Mouse (Mus musculus): ENCODE measurements around the gene Wscd1. TPM values are rescaled to one million over a fixed set of nuclear protein-coding genes. Genes with fewer than 3 reads are reported as not detected.

Gene Wscd1
- polyA plus RNA-seq, 1 experiment from 2014 or later, result 8.1 TPM

- Histone ChIP-seq H3K4me1 (ENCODE audit: control insufficient read depth, insufficient read depth, low read length) (0 out of 2 replicates have a peak, but pooled peaks cover 4% of the 10 kb centered on the region), H3K9me3 (replicated peaks; ENCODE audit: control insufficient read depth, low read length) (no peaks in the 10 kb centered on the region), H3K36me3 (ENCODE audit: control insufficient read depth, insufficient read depth) (no peaks in the 10 kb centered on the region), H3K27ac (ENCODE audit: low read length) (no peak overlapping the region), H3K4me3 (ENCODE audit: low read length) (peak overlapping the region; percentile 59), H3K27me3 (ENCODE audit: control insufficient read depth, insufficient read depth, low read length) (peaks cover 41% of the 10 kb centered on the region), H3K9ac (ENCODE audit: low read length) (peak overlapping the region; percentile 62), H3K4me2 (ENCODE audit: low read depth, low read length) (peak overlapping the region; percentile 84)
- under 1% methylated on average over 41 of the region's 41 CpGs for WGBS
- ATAC-seq (replicated peaks; ENCODE audit: extremely low read depth, insufficient read depth, low FRiP score), result no peak
These were observed 1.5 kb downstream of the Wscd1 start for GRCm38 (mm10) chr11:71751174-71751611.

GRCm38 (mm10) chr11:71751689-71752088, 2.0 kb downstream of the Wscd1 start:
- H3K4me1 ChIP-seq (ENCODE audit: control insufficient read depth, insufficient read depth, low read length), result 0 out of 2 replicates have a peak, but pooled peaks cover 4% of the 10 kb centered on the region
- no peak overlapping the region for H3K27ac ChIP-seq (ENCODE audit: low read length)
- peak overlapping the region; percentile 84 for H3K4me2 ChIP-seq (ENCODE audit: low read depth, low read length)
- ATAC-seq (replicated peaks; ENCODE audit: extremely low read depth, insufficient read depth, low FRiP score), result no peak
- H3K9ac ChIP-seq (ENCODE audit: low read length), result no peak overlapping the region
- H3K4me3 ChIP-seq (ENCODE audit: low read length), result peak overlapping the region; percentile 59
- H3K27me3 ChIP-seq (ENCODE audit: control insufficient read depth, insufficient read depth, low read length), result peaks cover 41% of the 10 kb centered on the region
- WGBS, result 34% methylated on average over 12 of the region's 12 CpGs
- H3K36me3 ChIP-seq (ENCODE audit: control insufficient read depth, insufficient read depth), result no peaks in the 10 kb centered on the region
- H3K9me3 ChIP-seq (replicated peaks; ENCODE audit: control insufficient read depth, low read length), result no peaks in the 10 kb centered on the region

- H3K9ac ChIP-seq (ENCODE audit: low read length), result no peak overlapping the region
- H3K4me3 ChIP-seq (ENCODE audit: low read length), result no peak overlapping the region
- H3K27me3 ChIP-seq (ENCODE audit: control insufficient read depth, insufficient read depth, low read length), result peaks cover 41% of the 10 kb centered on the region
- 0 out of 2 replicates have a peak, but pooled peaks cover 4% of the 10 kb centered on the region for H3K4me1 ChIP-seq (ENCODE audit: control insufficient read depth, insufficient read depth, low read length)
- 87% methylated on average over 3 of the region's 3 CpGs for WGBS
- no peak overlapping the region for H3K27ac ChIP-seq (ENCODE audit: low read length)
- H3K9me3 ChIP-seq (replicated peaks; ENCODE audit: control insufficient read depth, low read length), result no peaks in the 10 kb centered on the region
- no peaks in the 10 kb centered on the region for H3K36me3 ChIP-seq (ENCODE audit: control insufficient read depth, insufficient read depth)
- H3K4me2 ChIP-seq (ENCODE audit: low read depth, low read length), result no peak overlapping the region
- no peak for ATAC-seq (replicated peaks; ENCODE audit: extremely low read depth, insufficient read depth, low FRiP score)
These were observed 2.9 kb downstream of the Wscd1 start for GRCm38 (mm10) chr11:71752626-71753025.

GRCm38 (mm10) chr11:71755115-71755514, 5.4 kb downstream of the Wscd1 start:
- peaks cover 37% of the 10 kb centered on the region for H3K27me3 ChIP-seq (ENCODE audit: control insufficient read depth, insufficient read depth, low read length)
- no peak overlapping the region for H3K27ac ChIP-seq (ENCODE audit: low read length)
- no peak for ATAC-seq (replicated peaks; ENCODE audit: extremely low read depth, insufficient read depth, low FRiP score)
- WGBS, result 51% methylated on average over 2 of the region's 2 CpGs
- no peak overlapping the region for H3K4me3 ChIP-seq (ENCODE audit: low read length)
- no peak overlapping the region for H3K4me2 ChIP-seq (ENCODE audit: low read depth, low read length)
- 0 out of 2 replicates have a peak, but pooled peaks cover 4% of the 10 kb centered on the region for H3K4me1 ChIP-seq (ENCODE audit: control insufficient read depth, insufficient read depth, low read length)
- H3K9me3 ChIP-seq (replicated peaks; ENCODE audit: control insufficient read depth, low read length), result no peaks in the 10 kb centered on the region
- no peaks in the 10 kb centered on the region for H3K36me3 ChIP-seq (ENCODE audit: control insufficient read depth, insufficient read depth)
- no peak overlapping the region for H3K9ac ChIP-seq (ENCODE audit: low read length)

GRCm38 (mm10) chr11:71756325-71756724, 6.6 kb downstream of the Wscd1 start:
- peaks cover 25% of the 10 kb centered on the region for H3K27me3 ChIP-seq (ENCODE audit: control insufficient read depth, insufficient read depth, low read length)
- H3K27ac ChIP-seq (ENCODE audit: low read length), result no peak overlapping the region
- H3K4me2 ChIP-seq (ENCODE audit: low read depth, low read length), result no peak overlapping the region
- WGBS, result 36% methylated on average over 3 of the region's 3 CpGs
- 0 out of 2 replicates have a peak, but pooled peaks cover under 1% of the 10 kb centered on the region for H3K4me1 ChIP-seq (ENCODE audit: control insufficient read depth, insufficient read depth, low read length)
- H3K9me3 ChIP-seq (replicated peaks; ENCODE audit: control insufficient read depth, low read length), result no peaks in the 10 kb centered on the region
- no peak for ATAC-seq (replicated peaks; ENCODE audit: extremely low read depth, insufficient read depth, low FRiP score)
- no peak overlapping the region for H3K4me3 ChIP-seq (ENCODE audit: low read length)
- no peaks in the 10 kb centered on the region for H3K36me3 ChIP-seq (ENCODE audit: control insufficient read depth, insufficient read depth)
- H3K9ac ChIP-seq (ENCODE audit: low read length), result no peak overlapping the region

GRCm38 (mm10) chr11:71758211-71759110, 8.7 kb downstream of the Wscd1 start:
- 50% methylated on average over 21 of the region's 21 CpGs for WGBS
- H3K9me3 ChIP-seq (replicated peaks; ENCODE audit: control insufficient read depth, low read length), result no peaks in the 10 kb centered on the region
- ATAC-seq (replicated peaks; ENCODE audit: extremely low read depth, insufficient read depth, low FRiP score), result no peak
- H3K27me3 ChIP-seq (ENCODE audit: control insufficient read depth, insufficient read depth, low read length), result peaks cover 5% of the 10 kb centered on the region; the same call in 1 of the 2 replicates
- H3K27ac ChIP-seq (ENCODE audit: low read length), result no peak overlapping the region
- no peak overlapping the region for H3K4me2 ChIP-seq (ENCODE audit: low read depth, low read length)
- no peak overlapping the region for H3K9ac ChIP-seq (ENCODE audit: low read length)
- H3K36me3 ChIP-seq (ENCODE audit: control insufficient read depth, insufficient read depth), result no peaks in the 10 kb centered on the region
- H3K4me3 ChIP-seq (ENCODE audit: low read length), result no peak overlapping the region
- H3K4me1 ChIP-seq (ENCODE audit: control insufficient read depth, insufficient read depth, low read length), result no peaks in the 10 kb centered on the region

- H3K27ac ChIP-seq (ENCODE audit: low read length), result no peak overlapping the region
- no peak overlapping the region for H3K9ac ChIP-seq (ENCODE audit: low read length)
- no peaks in the 10 kb centered on the region for H3K9me3 ChIP-seq (replicated peaks; ENCODE audit: control insufficient read depth, low read length)
- no peak overlapping the region for H3K4me2 ChIP-seq (ENCODE audit: low read depth, low read length)
- ATAC-seq (replicated peaks; ENCODE audit: extremely low read depth, insufficient read depth, low FRiP score), result no peak
- H3K27me3 ChIP-seq (ENCODE audit: control insufficient read depth, insufficient read depth, low read length), result no peaks in the 10 kb centered on the region
- H3K36me3 ChIP-seq (ENCODE audit: control insufficient read depth, insufficient read depth), result no peaks in the 10 kb centered on the region
- no peaks in the 10 kb centered on the region for H3K4me1 ChIP-seq (ENCODE audit: control insufficient read depth, insufficient read depth, low read length)
- 74% methylated on average over 9 of the region's 9 CpGs for WGBS
- H3K4me3 ChIP-seq (ENCODE audit: low read length), result no peak overlapping the region
These were observed 11.3 kb downstream of the Wscd1 start for GRCm38 (mm10) chr11:71760991-71761390.

GRCm38 (mm10) chr11:71763154-71763553, 13.4 kb downstream of the Wscd1 start:
- Histone ChIP-seq H3K9me3 (replicated peaks; ENCODE audit: control insufficient read depth, low read length) (no peaks in the 10 kb centered on the region), H3K4me3 (ENCODE audit: low read length) (no peak overlapping the region), H3K27ac (ENCODE audit: low read length) (no peak overlapping the region), H3K4me1 (ENCODE audit: control insufficient read depth, insufficient read depth, low read length) (no peaks in the 10 kb centered on the region), H3K36me3 (ENCODE audit: control insufficient read depth, insufficient read depth) (no peaks in the 10 kb centered on the region), H3K4me2 (ENCODE audit: low read depth, low read length) (no peak overlapping the region), H3K27me3 (ENCODE audit: control insufficient read depth, insufficient read depth, low read length) (no peaks in the 10 kb centered on the region), H3K9ac (ENCODE audit: low read length) (no peak overlapping the region)
- 50% methylated on average over 5 of the region's 5 CpGs for WGBS
- ATAC-seq (replicated peaks; ENCODE audit: extremely low read depth, insufficient read depth, low FRiP score), result no peak

- H3K9ac ChIP-seq (ENCODE audit: low read length), result no peak overlapping the region
- no peak overlapping the region for H3K4me2 ChIP-seq (ENCODE audit: low read depth, low read length)
- whole genome bisulfite sequencing, result 47% methylated on average over 5 of the region's 5 CpGs
- H3K4me1 ChIP-seq (ENCODE audit: control insufficient read depth, insufficient read depth, low read length), result no peaks in the 10 kb centered on the region
- H3K9me3 ChIP-seq (replicated peaks; ENCODE audit: control insufficient read depth, low read length), result no peaks in the 10 kb centered on the region
- H3K27me3 ChIP-seq (ENCODE audit: control insufficient read depth, insufficient read depth, low read length), result no peaks in the 10 kb centered on the region
- H3K27ac ChIP-seq (ENCODE audit: low read length), result no peak overlapping the region
- no peaks in the 10 kb centered on the region for H3K36me3 ChIP-seq (ENCODE audit: control insufficient read depth, insufficient read depth)
- no peak for ATAC-seq (replicated peaks; ENCODE audit: extremely low read depth, insufficient read depth, low FRiP score)
- H3K4me3 ChIP-seq (ENCODE audit: low read length), result no peak overlapping the region
These were observed 14.0 kb downstream of the Wscd1 start for GRCm38 (mm10) chr11:71763651-71764275.
